19 mouse cellular contexts compared by ENCODE assay signal in the genomic region with DNA sequence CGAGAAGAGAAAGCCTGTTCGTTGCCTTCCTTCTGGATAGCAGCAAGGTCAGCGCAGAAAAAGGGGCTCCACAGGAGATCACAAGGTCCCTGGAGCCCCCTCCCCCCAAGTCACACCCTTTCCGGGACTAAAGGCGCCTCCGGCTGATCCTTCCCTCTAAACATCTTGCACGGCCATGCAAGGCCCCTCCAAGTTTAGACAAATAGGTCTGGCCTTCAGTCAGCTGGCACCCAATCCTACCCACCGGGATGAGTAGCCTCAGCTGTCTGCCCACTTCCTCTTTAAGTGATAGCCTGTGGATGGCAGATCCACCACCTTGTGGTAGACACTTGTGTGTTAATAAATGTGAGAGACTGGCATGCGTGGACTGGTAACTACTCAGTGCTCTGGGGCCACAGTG.
DNase-seq lines count a peak whose midpoint lies in the region; ATAC-seq lines count a peak whose summit lies in the region.
"Had no signal": no experiment of that assay in that cellular context is flagged by ENCODE, and none has a peak within 500 bp of the region (broad histone marks: within the 10 kb centered on the region; RNA-seq: fewer than 3 reads in every experiment).

No protein-coding gene starts in this region.

- no peak overlapping the region for H3K9ac ChIP-seq in midbrain, embryonic 14.5 days (replicated peaks; ENCODE audit: low read length)
- H3K9ac ChIP-seq: embryonic facial prominence, embryonic 15.5 days; limb, embryonic 12.5 days; liver, embryonic 12.5 days; neural tube, embryonic 13.5 days had no signal

- H3K4me3 ChIP-seq in midbrain, embryonic 10.5 days: no peak overlapping the region
- no peak overlapping the region for H3K4me3 ChIP-seq in midbrain, embryonic 14.5 days (replicated peaks; ENCODE audit: low read depth, low read length)
- H3K4me3 ChIP-seq: embryonic facial prominence, embryonic 15.5 days; forebrain, embryonic 10.5 days; limb, embryonic 12.5 days; liver, embryonic 12.5 days; neural tube, embryonic 13.5 days had no signal

- no peak for ATAC-seq in midbrain, embryonic 14.5 days (ENCODE audit: low FRiP score, low TSS enrichment)
- ATAC-seq: intestine, embryonic 16.5 days had no signal

- 82% methylated on average over 9 of the region's 9 CpGs for WGBS in midbrain, embryonic 10.5 days
- 84% methylated on average over 9 of the region's 9 CpGs for WGBS in midbrain, embryonic 14.5 days

- peaks cover 13% of the 10 kb centered on the region for H3K27me3 ChIP-seq in midbrain, embryonic 10.5 days (ENCODE audit: low read depth, poor library complexity, severe bottlenecking)
- H3K27me3 ChIP-seq in midbrain, embryonic 14.5 days (ENCODE audit: control insufficient read depth, insufficient read depth, low read length): no peaks in the 10 kb centered on the region
- H3K27me3 ChIP-seq: embryonic facial prominence, embryonic 15.5 days; limb, embryonic 12.5 days; liver, embryonic 12.5 days; neural tube, embryonic 13.5 days had no signal

- H3K36me3 ChIP-seq in midbrain, embryonic 10.5 days: no peaks in the 10 kb centered on the region
- H3K36me3 ChIP-seq in midbrain, embryonic 14.5 days (ENCODE audit: control insufficient read depth, insufficient read depth, low read length): no peaks in the 10 kb centered on the region
- H3K36me3 ChIP-seq: embryonic facial prominence, embryonic 15.5 days; forebrain, embryonic 10.5 days; limb, embryonic 12.5 days; liver, embryonic 12.5 days; neural tube, embryonic 13.5 days had no signal

- DNase-seq in midbrain, embryonic 10.5 days (ENCODE audit: low spot score): no peak
- no peak for DNase-seq in midbrain, embryonic 14.5 days
- DNase-seq in R1 (ENCODE audit: low read depth, low spot score): peak; percentile 90
- peak; percentile 61 to 68 for DNase-seq in cerebellum, postnatal 10 days
- no peak for DNase-seq in urinary bladder, postnatal 4 days (ENCODE audit: low spot score in 2 of 2)
- DNase-seq in gastrocnemius, postnatal 14 days: no peak
- DNase-seq in heart, postnatal 10 days: no peak
- DNase-seq: B cell, adult 2 months; embryo, embryonic 11 days; heart, adult 18-20 months; kidney, postnatal 36 days; lung, adult 2 months; thymus, postnatal 36 days had no signal

- intact Hi-C loops in gastrocnemius, postnatal 14 days (cut with DNase I; ENCODE audit: low total_unique reads): no loop called here
- intact Hi-C loops in heart, postnatal 10 days (cut with DNase I): no loop called here

- H3K4me2 ChIP-seq in midbrain, embryonic 14.5 days (ENCODE audit: low read length): no peak overlapping the region
- H3K4me2 ChIP-seq: embryonic facial prominence, embryonic 15.5 days; limb, embryonic 12.5 days; liver, embryonic 12.5 days; neural tube, embryonic 13.5 days had no signal

- H3K9me3 ChIP-seq in midbrain, embryonic 10.5 days (replicated peaks): no peaks in the 10 kb centered on the region
- no peaks in the 10 kb centered on the region for H3K9me3 ChIP-seq in midbrain, embryonic 14.5 days (ENCODE audit: control insufficient read depth, low read length)
- H3K9me3 ChIP-seq: embryonic facial prominence, embryonic 15.5 days; forebrain, embryonic 10.5 days; liver, embryonic 12.5 days had no signal

- peaks cover 11% of the 10 kb centered on the region for H3K4me1 ChIP-seq in midbrain, embryonic 10.5 days
- peaks cover 8% of the 10 kb centered on the region; the same call in 1 of the 2 replicates for H3K4me1 ChIP-seq in midbrain, embryonic 14.5 days (ENCODE audit: control insufficient read depth, insufficient read depth, low read length)

- 0 out of 2 replicates have a peak overlapping the region, but pooled peaks have one; percentile 72 for H3K27ac ChIP-seq in midbrain, embryonic 10.5 days (replicated peaks)
- H3K27ac ChIP-seq in midbrain, embryonic 14.5 days (replicated peaks; ENCODE audit: low read depth, low read length): no peak overlapping the region
- H3K27ac ChIP-seq: embryonic facial prominence, embryonic 15.5 days; liver, embryonic 12.5 days had no signal

Comparison
In these comparisons a context has a peak if more than half of its experiments do, and no peak if none do; other contexts are left out.
1. DNase-seq: peak in R1 (single experiment) and cerebellum, postnatal 10 days (2 of 2); none in midbrain, embryonic 10.5 days (single experiment), midbrain, embryonic 14.5 days (single experiment), urinary bladder, postnatal 4 days (0 of 2), gastrocnemius, postnatal 14 days (single experiment) and heart, postnatal 10 days (0 of 2).